Mouse (Mus musculus) gonadal fat pad, adult 2 months (tissue): Measurements from ENCODE around the gene Taar3. TPM values are rescaled to one million over a fixed set of nuclear protein-coding genes. Genes with fewer than 3 reads are reported as not detected.
A peak's percentile ranks its signal among the peaks of the same experiment; 100 is the strongest.

Experiments
- DNase-seq: peaks from one replicate; pipeline ENCODE4 v3.0.0-alpha.2; 2012; ENCODE audit warnings: low read depth
- polyA plus RNA-seq: library from polyadenylated mRNA; depleted of rRNA; stranded (reverse); fragments of >200 nt; gene quantifications from 2 replicates; pipeline ENCODE4 v1.2.3, GENCODE M21; 2012; rRNA removed

Taar3 gene
- polyA plus RNA-seq, result not detected in 2 replicates

GRCm38 (mm10) chr10:23949508-23950005 is at the start of gene Taar3:
Gene Taar3 (plus strand): TSS chr10:23949558.
- no peak for DNase-seq

DNA sequence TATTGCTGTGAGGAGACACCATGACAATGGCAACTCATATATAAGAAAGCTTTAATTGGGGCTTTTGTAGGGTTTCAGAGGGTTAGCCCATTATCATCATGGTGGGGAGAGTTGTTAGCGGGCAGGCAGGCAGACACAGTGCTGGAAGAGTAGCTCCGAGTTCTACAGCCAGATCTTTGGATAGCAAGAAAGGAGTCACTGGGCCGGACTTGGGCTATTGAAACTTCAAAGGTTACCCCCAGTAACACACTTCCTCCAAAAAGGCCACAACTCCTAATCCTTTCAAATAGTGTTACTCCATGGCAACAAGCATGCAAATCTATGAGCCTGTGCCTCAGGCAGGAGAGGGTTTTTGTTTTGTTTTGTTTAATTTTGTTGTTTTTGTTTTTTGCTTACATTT is 48.2 kb upstream of the Taar3 start:
- no peak for DNase-seq

DNA sequence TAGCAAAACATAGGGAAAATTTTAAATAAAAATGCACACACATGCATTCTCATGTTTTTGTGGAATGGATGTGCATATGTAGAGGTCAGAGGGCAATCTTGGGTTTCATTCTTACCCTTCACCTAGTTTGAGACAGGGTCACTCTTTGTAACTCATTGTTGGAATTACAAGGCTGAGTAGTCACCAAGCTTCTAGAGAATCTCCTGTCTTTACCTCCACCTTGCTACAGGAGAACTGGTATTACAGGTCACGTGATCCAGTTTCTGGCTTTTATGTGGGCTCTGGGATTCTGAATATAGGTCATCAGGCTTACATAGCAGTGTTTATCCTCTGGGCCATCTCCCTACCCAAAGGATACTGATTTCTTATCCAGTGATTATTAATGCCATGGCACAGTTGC is 43.7 kb upstream of the Taar3 start:
- DNase-seq, result no peak

DNA sequence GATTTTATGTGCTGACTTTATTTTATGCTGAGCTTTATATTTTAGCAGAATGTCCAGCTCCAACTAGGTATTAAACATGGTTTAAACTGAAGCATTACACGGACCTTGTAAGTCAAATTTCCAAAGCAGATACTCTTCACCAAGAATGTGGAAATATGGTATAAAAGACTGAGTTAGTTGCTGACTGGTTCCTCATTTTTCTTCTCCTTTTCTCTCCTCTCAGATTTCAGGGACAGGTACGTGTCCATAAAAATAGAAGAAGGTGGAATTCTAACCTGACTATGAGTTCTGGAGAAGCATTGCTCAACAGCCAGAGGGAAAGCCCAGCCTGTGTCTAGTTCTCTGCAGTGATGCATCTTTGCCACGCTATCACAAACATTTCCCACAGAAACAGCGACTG is 29.3 kb upstream of the Taar3 start, which contains the start of gene Taar1:
Gene Taar1, plus strand, starts transcription at position 301 of the 400 bp plus-strand sequence.
- DNase-seq, result no peak

DNA sequence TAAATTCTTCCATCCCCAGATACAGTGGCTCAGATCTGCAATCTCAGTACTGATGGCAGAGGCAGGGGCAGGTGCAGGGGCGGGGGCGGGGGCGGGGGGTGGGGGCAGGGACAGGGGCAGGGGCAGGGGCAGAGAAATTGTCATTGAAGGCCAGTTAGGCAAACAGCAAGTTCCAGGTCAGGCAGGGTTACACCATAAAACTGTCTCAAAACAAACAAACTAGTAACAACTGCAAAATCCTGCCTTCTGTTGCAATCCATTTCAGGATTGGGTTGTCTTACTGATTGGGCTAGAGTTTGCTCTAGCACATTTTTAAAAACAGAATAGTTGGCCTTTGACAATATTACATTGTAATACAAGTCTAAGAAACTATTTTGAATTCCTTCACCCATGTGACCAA is 26.9 kb upstream of the Taar3 start:
- DNase-seq, result no peak

GRCm38 (mm10) chr10:23923941-23924340 is 25.4 kb upstream of the Taar3 start:
- no peak for DNase-seq

DNA sequence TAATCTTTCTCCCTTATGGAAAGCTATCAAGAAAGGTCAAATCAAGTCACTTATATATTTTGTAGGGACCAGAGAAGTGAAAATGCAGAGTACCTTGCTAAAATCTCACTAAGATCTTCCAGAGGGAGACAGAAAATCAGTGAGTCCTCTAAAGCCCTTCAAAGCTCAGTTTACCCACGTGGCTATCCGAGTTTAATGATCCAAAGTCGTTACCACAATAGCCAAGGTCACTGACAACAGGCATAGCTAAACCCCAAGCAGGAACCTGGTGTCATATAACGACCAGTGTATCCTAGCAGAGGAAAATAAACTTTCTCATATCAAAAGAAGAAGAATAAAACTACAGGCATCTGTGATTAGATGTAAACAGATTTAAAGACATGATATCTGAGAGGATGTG is 11.7 kb upstream of the Taar3 start:
- DNase-seq, result no peak

DNA sequence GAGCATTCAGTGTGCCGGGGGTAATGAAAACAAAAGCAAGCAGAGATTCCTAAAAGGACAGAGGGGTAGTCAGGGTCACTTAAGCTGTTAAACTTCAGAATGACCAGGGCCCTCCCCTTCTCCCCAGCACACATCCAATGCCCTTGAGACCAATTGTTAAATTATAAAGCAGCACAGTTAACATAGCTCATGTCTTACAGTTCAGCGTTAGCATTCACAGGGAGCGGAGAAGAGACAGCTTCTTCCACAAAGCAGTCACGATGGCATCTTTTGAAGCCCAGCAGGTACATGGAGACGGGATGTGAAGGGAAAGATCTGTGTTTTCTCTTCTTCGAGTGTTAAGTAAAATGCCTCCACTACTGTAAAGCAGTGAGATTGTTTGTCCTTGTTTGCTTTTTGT is 11.0 kb upstream of the Taar3 start, which contains the start of gene Taar2:
Gene Taar2, plus strand, starts transcription at position 261 of the 400 bp plus-strand sequence.
- DNase-seq, result no peak

DNA sequence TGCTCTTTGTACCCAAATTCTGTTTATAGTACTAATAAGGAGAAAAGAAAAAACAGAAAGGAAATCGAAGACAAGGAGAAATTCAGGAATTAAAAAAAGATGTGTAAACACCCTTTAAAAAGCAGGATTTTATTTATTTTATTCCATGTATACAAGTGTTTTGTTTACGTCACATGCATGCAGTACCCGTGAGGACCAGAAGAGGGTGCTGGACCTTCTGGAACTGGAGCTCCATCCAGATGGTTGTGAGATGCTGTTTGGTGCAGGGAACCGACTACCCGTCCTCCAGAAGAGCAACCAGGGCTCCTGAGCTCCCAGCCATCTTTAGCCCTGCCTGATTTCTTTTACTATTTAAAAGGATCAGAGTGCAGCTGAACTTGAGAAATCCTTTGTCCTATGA is 6.9 kb upstream of the Taar3 start:
- no peak for DNase-seq

- DNase-seq, result no peak
These were observed 1.3 kb upstream of the Taar3 start for GRCm38 (mm10) chr10:23948026-23948425.

DNA sequence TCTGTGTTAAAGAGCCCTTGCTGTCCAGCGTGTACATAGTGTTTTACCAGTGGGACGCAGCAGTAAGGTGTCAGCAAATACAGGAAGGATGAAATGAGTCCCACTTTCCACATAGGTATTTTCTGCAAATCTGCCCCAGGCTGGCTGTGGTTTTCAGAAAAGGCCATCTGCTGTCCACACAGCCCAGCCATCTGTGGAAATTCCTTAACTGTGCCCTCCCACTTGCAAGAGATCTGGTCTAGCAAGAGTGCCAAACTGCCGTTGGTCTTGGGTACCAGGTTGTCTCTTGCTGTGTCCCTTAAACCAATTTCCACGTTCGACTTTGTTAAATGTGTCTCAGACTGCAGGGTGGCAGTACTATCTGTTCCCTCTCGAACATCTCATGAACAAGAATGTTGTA is 2.4 kb downstream of the Taar3 start:
- DNase-seq, result no peak

DNA sequence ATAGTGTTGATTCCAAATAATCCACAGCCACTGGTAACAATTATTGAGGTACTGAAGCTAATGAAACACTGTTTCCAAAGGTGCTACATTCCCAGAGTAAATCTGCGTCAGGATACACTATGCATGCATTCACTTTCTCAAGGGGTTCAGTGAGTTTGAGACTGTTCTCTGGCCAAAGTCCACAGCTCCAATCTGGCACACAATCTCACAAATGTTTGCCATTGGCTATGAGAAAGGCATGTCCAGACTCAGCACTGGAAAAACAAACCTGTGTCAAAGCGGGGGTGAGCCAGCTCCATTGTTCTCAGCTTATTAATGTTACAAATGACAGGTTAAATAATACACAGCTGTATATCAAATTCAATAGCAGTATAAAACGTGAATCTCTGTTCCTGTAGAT is 9.7 kb downstream of the Taar3 start:
- peak; percentile 80 for DNase-seq

DNA sequence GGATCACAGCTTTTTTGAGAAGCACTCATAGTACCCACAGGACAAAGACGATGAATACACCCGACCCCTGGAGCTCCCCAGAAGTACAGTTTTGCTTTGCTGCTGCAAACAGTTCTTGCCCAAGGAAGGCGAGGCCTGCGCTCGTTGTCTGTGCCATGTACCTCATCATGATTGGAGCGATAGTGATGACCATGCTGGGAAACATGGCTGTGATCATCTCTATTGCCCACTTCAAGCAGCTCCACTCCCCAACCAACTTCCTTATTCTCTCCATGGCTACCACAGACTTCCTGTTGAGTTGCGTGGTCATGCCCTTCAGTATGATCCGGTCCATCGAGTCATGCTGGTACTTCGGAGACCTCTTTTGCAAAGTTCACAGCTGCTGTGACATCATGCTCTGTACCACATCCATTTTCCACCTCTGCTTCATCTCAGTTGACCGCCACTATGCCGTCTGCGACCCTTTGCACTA is 11.1 kb downstream of the Taar3 start, which contains the start of gene Taar4:
Gene Taar4, plus strand, starts transcription at position 51 of the 472 bp plus-strand sequence.
- no peak for DNase-seq

GRCm38 (mm10) chr10:23963444-23963843 is 14.1 kb downstream of the Taar3 start:
- no peak for DNase-seq

GRCm38 (mm10) chr10:23964921-23965610 is 15.7 kb downstream of the Taar3 start:
- DNase-seq, result no peak

DNA sequence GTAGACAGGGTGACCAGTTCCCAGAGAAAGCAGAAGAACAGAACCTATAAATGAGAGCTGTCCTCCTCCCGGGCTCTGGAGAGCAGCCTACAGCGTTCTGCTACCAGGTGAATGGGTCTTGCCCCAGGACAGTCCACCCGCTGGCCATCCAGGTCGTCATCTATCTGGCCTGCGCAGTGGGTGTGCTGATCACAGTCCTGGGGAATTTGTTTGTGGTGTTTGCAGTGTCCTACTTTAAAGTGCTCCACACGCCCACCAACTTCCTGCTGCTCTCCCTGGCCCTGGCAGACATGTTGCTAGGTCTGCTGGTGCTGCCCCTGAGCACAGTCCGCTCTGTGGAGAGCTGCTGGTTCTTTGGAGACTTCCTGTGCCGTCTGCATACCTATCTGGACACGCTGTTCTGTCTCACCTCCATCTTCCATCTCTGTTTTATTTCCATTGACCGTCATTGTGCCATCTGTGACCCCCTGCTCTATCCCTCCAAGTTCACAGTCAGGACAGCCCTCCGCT is 21.4 kb downstream of the Taar3 start, which contains the start of gene Taar5:
Gene Taar5, plus strand, starts transcription at position 51 of the 510 bp plus-strand sequence.
- DNase-seq, result no peak

DNA sequence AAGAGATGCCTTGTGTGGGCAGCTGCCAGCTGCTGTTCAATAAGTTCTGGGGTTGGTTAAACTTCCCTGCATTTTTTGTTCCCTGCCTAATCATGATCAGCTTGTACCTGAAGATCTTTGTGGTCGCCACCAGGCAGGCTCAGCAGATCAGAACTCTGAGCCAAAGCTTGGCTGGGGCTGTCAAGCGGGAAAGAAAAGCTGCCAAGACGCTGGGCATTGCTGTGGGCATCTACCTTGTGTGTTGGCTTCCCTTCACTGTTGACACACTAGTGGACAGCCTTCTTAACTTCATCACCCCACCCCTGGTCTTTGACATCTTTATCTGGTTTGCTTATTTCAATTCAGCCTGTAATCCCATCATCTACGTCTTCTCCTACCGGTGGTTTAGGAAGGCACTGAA is 21.9 kb downstream of the Taar3 start:
- no peak for DNase-seq

DNA sequence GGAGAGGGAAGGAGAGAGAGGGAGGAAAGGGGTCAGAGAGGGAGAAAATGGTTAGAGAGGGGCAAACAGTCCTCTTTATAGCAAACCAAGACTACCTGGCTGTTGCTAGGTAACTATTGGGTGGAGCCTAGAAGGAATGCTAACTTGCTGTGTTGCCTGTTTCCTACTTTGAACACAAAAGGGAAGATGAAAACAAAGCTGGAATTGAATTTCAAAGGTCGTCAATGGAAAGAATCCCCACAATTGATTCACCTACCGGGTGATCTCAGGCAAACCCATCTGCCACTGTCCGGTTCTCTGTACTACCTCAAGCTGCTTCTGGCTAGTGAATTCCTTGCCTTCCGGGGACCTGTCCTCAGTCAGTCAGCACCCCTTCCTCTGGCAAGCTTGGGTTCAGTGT is 28.6 kb downstream of the Taar3 start:
- no peak for DNase-seq

DNA sequence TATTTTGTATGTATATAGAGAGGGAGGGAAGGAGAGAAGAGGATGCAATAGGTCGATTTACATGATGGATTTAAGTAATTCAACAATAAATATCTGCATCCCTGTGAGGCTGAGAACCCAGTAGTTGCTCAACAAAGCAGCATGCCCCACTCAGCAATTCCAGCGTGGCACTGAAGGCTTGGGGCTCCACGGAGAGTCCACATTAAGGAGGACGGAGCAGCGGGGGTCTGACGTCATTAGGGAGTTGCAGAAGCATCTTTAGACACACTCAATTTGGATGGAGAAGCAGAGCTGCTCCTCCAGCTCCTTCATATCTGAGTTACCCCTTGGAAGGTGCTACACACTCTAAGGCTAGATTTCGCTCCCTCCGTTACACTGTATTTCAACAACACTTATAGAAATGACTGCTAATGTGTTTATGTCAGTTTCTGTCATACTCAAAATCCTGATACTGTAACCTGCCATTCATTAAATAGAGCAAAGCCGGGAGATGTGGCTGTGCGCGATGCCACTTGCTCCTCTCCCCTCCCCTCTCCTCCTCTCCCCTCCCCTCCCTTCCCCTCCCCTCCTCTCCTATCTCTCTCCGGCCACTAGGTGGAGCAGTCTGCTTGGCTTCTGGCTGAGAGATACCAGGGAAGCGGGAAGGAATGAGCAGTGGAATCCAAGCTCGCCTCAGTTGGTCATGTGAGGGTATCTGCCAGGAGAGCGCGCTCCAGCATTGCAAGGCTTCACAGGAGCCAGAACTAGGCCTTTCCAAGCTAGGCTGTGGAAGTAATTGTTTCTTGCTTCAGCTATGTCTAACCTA is 29.7 kb downstream of the Taar3 start:
- DNase-seq, result no peak

- no peak for DNase-seq
These were observed 36.2 kb downstream of the Taar3 start, which contains the start of gene Taar6 for GRCm38 (mm10) chr10:23985546-23985945. Gene Taar6 (minus strand): TSS chr10:23985646.

DNA sequence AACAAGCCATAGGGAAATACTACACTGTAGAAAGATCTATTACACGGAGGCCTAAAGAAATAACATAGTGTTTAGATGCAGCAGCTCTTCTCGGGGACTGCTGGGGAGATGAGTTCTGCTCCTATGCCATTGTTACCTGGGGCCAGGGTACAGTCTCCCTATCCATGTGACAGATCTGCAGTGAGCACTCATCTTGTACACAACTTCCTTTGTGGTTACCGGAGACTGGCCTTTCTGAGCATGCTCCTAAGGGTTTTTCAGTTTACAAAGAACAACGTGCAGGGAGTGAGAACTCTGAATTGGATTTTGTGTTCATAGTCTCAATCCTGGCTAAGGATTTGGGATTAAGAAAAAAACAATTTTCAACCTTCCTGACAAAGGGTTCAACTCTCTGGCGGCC is 37.1 kb downstream of the Taar3 start:
- no peak for DNase-seq

GRCm38 (mm10) chr10:23993381-23993780 is 44.0 kb downstream of the Taar3 start, which contains the start of gene Taar7a:
Gene Taar7a (minus strand): TSS chr10:23993481.
- no peak for DNase-seq
